Mouse (Mus musculus): ENCODE data around the gene Slc12a4.
A peak's percentile ranks its signal among the peaks of the same experiment; 100 is the strongest.

Slc12a4 gene

GRCm38 (mm10) chr8:105932525-105932924 lies 33.4 kb downstream of the Slc12a4 start:
- DNase-seq (ENCODE audit: low spot score): no peak

GRCm38 (mm10) chr8:105931271-105931670 lies 34.6 kb downstream of the Slc12a4 start:
- DNase-seq (ENCODE audit: low spot score): no peak

- peak; percentile 84 for DNase-seq (ENCODE audit: low spot score)
Measured at GRCm38 (mm10) chr8:105930602-105931001, 35.3 kb downstream of the Slc12a4 start.

- no peak for DNase-seq (ENCODE audit: low spot score)
Measured at GRCm38 (mm10) chr8:105925123-105925522, 40.8 kb downstream of the Slc12a4 start.

GRCm38 (mm10) chr8:105919390-105919789 lies 46.5 kb downstream of the Slc12a4 start:
- peak; percentile 48 for DNase-seq (ENCODE audit: low spot score)

- peak; percentile 79 for DNase-seq (ENCODE audit: low spot score)
Measured at GRCm38 (mm10) chr8:105900941-105901616, 64.8 kb downstream of the Slc12a4 start.

GRCm38 (mm10) chr8:105900180-105900940 lies 65.5 kb downstream of the Slc12a4 start, which contains the start of gene Pskh1:
Gene Pskh1, plus strand, starts transcription at chr8:105900441.
- peak; percentile 93 for DNase-seq (ENCODE audit: low spot score)

- no peak for DNase-seq (ENCODE audit: low spot score)
Measured at GRCm38 (mm10) chr8:105897801-105898480, 68.0 kb downstream of the Slc12a4 start.

Data from T-cell, adult 2 months (primary cell).